Comparison of ENCODE assay signal across 22 mouse cellular contexts in the genomic region with DNA sequence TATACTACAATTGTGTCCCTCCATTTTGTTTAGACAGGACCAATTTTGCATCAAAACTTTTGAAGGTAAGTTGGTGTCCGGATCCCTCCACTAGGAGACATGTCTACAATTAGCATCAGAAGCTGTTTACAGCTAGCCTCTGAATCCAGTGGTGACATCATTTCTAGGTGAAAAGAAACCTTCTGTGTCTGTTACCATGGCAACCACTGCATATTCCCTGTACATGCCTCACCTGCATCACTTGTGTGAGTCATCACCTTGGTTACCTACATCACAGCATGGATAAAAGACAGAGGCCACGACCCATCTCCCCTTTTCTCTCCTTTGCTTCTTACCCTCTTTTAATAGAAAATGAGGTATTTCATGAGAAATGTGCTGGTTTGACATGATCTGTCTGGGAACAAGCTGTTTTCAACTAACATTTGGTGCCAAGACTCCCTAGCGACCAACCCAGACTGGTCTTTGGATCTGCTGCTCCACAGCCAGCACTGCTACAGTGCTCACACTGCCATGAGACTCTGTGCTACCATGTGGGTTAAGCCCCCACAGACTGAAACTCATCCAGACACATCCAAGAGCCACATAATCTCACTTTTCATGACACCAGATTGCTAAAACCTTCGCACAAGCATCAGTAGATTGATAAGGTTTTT.
DNase-seq lines count a peak whose midpoint lies in the region; ATAC-seq lines count a peak whose summit lies in the region.
"Had no signal": no experiment of that assay in that cellular context is flagged by ENCODE, and none has a peak within 500 bp of the region (broad histone marks: within the 10 kb centered on the region; RNA-seq: fewer than 3 reads in every experiment).

No protein-coding gene starts in this region.

- H3K36me3 ChIP-seq in midbrain, embryonic 14.5 days (ENCODE audit: control insufficient read depth, insufficient read depth, low read length) = no peaks in the 10 kb centered on the region
- no peaks in the 10 kb centered on the region for H3K36me3 ChIP-seq in midbrain, embryonic 13.5 days
- H3K36me3 ChIP-seq in liver, embryonic 12.5 days = no peaks in the 10 kb centered on the region
- H3K36me3 ChIP-seq: embryonic facial prominence, embryonic 13.5 days; heart, embryonic 13.5 days; hindbrain, embryonic 15.5 days; stomach, embryonic 15.5 days had no signal

- no peak overlapping the region for H3K4me2 ChIP-seq in midbrain, embryonic 14.5 days (ENCODE audit: low read length)
- H3K4me2 ChIP-seq in midbrain, embryonic 13.5 days (replicated peaks) = no peak overlapping the region
- no peak overlapping the region for H3K4me2 ChIP-seq in liver, embryonic 12.5 days
- H3K4me2 ChIP-seq: embryonic facial prominence, embryonic 13.5 days; heart, embryonic 13.5 days; hindbrain, embryonic 15.5 days; liver, embryonic 11.5 days; stomach, embryonic 15.5 days had no signal

- H3K27me3 ChIP-seq in midbrain, embryonic 14.5 days (ENCODE audit: control insufficient read depth, insufficient read depth, low read length) = no peaks in the 10 kb centered on the region
- H3K27me3 ChIP-seq in midbrain, embryonic 13.5 days = no peaks in the 10 kb centered on the region
- no peaks in the 10 kb centered on the region for H3K27me3 ChIP-seq in liver, embryonic 12.5 days (replicated peaks)
- H3K27me3 ChIP-seq: embryonic facial prominence, embryonic 13.5 days; heart, embryonic 13.5 days; hindbrain, embryonic 15.5 days; stomach, embryonic 15.5 days had no signal

- DNase-seq in midbrain, embryonic 14.5 days = peak; percentile 41
- DNase-seq in R1 (ENCODE audit: low read depth, low spot score) = peak; percentile 8
- peak; percentile 52 for DNase-seq in brain, adult 2 months (ENCODE audit: low read depth, low spot score)
- peak; percentile 37 for DNase-seq in layer of hippocampus, adult 9-10 months (ENCODE audit: low spot score)
- DNase-seq in kidney, postnatal 36 days = no peak
- no peak for DNase-seq in heart, postnatal 4 days
- DNase-seq: adrenal gland, postnatal 10 days; cerebellum, adult 11-12 months; cerebellum, postnatal 14 days; heart, adult 11 months; lung, adult 2 months; thymus, adult 2 months had no signal

- peaks cover 10% of the 10 kb centered on the region for H3K9me3 ChIP-seq in midbrain, embryonic 14.5 days (ENCODE audit: control insufficient read depth, low read length)
- peaks cover 15% of the 10 kb centered on the region for H3K9me3 ChIP-seq in midbrain, embryonic 13.5 days
- H3K9me3 ChIP-seq in liver, embryonic 12.5 days (replicated peaks) = 0 out of 2 replicates have a peak, but pooled peaks cover 3% of the 10 kb centered on the region
- H3K9me3 ChIP-seq: stomach, embryonic 15.5 days had no signal

- no peak for ATAC-seq in midbrain, embryonic 14.5 days (ENCODE audit: low FRiP score, low TSS enrichment)
- ATAC-seq in midbrain, embryonic 13.5 days = no peak
- ATAC-seq in liver, embryonic 12.5 days = no peak
- ATAC-seq: activated CD4-positive, CD25-positive, alpha-beta regulatory T cell, adult 4 months; intestine, embryonic 16.5 days had no signal

- no peak overlapping the region for H3K4me3 ChIP-seq in midbrain, embryonic 14.5 days (replicated peaks; ENCODE audit: low read depth, low read length)
- H3K4me3 ChIP-seq in midbrain, embryonic 13.5 days (replicated peaks) = no peak overlapping the region
- no peak overlapping the region for H3K4me3 ChIP-seq in liver, embryonic 12.5 days
- H3K4me3 ChIP-seq: embryonic facial prominence, embryonic 13.5 days; heart, embryonic 13.5 days; hindbrain, embryonic 15.5 days; myocyte; stomach, embryonic 15.5 days had no signal

- H3K27ac ChIP-seq in midbrain, embryonic 14.5 days (replicated peaks; ENCODE audit: low read depth, low read length) = no peak overlapping the region
- no peak overlapping the region for H3K27ac ChIP-seq in midbrain, embryonic 13.5 days
- no peak overlapping the region for H3K27ac ChIP-seq in liver, embryonic 12.5 days
- H3K27ac ChIP-seq: embryonic facial prominence, embryonic 13.5 days; heart, embryonic 13.5 days; hindbrain, embryonic 15.5 days; stomach, embryonic 15.5 days had no signal

- H3K4me1 ChIP-seq in midbrain, embryonic 14.5 days (ENCODE audit: control insufficient read depth, insufficient read depth, low read length) = no peaks in the 10 kb centered on the region
- H3K4me1 ChIP-seq in midbrain, embryonic 13.5 days (replicated peaks) = no peaks in the 10 kb centered on the region
- H3K4me1 ChIP-seq in liver, embryonic 12.5 days = no peaks in the 10 kb centered on the region
- H3K4me1 ChIP-seq: embryonic facial prominence, embryonic 13.5 days; heart, embryonic 13.5 days; hindbrain, embryonic 15.5 days; stomach, embryonic 15.5 days had no signal

- 77% methylated on average over 4 of the region's 4 CpGs for WGBS in midbrain, embryonic 14.5 days
- WGBS in midbrain, embryonic 13.5 days = 74% methylated on average over 4 of the region's 4 CpGs
- WGBS in liver, embryonic 12.5 days (ENCODE audit: insufficient replicate concordance) = 61% methylated on average over 4 of the region's 4 CpGs

- H3K9ac ChIP-seq in midbrain, embryonic 14.5 days (replicated peaks; ENCODE audit: low read length) = no peak overlapping the region
- H3K9ac ChIP-seq in midbrain, embryonic 13.5 days (replicated peaks) = no peak overlapping the region
- no peak overlapping the region for H3K9ac ChIP-seq in liver, embryonic 12.5 days
- H3K9ac ChIP-seq: embryonic facial prominence, embryonic 13.5 days; heart, embryonic 13.5 days; hindbrain, embryonic 15.5 days; stomach, embryonic 15.5 days had no signal

Comparison
In these comparisons a context has a peak if more than half of its experiments do, and no peak if none do; other contexts are left out.
1. DNase-seq: peak in midbrain, embryonic 14.5 days (single experiment), R1 (single experiment), brain, adult 2 months (single experiment) and layer of hippocampus, adult 9-10 months (single experiment); none in kidney, postnatal 36 days (0 of 2) and heart, postnatal 4 days (single experiment).